Mouse (Mus musculus): Measurements from ENCODE around the gene P2rx6. TPM values are rescaled to one million over a fixed set of nuclear protein-coding genes. Genes with fewer than 3 reads are reported as not detected.
"Not testable (repeated sequence)": the region's sequence is repeated elsewhere in the genome, so short reads cannot be mapped to it uniquely, and the experiment has no call there.

Gene P2rx6
- total RNA-seq (2021): 1 to 10 TPM; 8.0 to 9.3 TPM
- long read RNA-seq, experiment 1, transcript P2rx6-201 (12 exons, 2,345 nt): major isoform, 7 of 10 reads
- long read RNA-seq, experiment 1, partial matches to known transcripts: 1 of 10 reads
- long read RNA-seq, experiment 1, other reads (novel, unspliced or antisense): 1 of 10 reads
- long read RNA-seq, experiment 2, transcript P2rx6-201 (12 exons, 2,345 nt): major isoform, 8 of 17 reads
- long read RNA-seq, experiment 2, partial matches to known transcripts: 6 of 17 reads
- long read RNA-seq, experiment 2, other reads (novel, unspliced or antisense): 2 of 17 reads

GRCm38 (mm10) chr16:17561751-17562208 lies at the start of gene P2rx6:
P2rx6 (plus strand) TSS chr16:17561885.
- peak; percentile 57 to 65 for DNase-seq
- intact Hi-C loops (cut with DNase I): no loop called here

- no peak for DNase-seq
- intact Hi-C loops (cut with DNase I): no loop called here
Observed at GRCm38 (mm10) chr16:17518910-17519309, 42.8 kb upstream of the P2rx6 start.

DNA sequence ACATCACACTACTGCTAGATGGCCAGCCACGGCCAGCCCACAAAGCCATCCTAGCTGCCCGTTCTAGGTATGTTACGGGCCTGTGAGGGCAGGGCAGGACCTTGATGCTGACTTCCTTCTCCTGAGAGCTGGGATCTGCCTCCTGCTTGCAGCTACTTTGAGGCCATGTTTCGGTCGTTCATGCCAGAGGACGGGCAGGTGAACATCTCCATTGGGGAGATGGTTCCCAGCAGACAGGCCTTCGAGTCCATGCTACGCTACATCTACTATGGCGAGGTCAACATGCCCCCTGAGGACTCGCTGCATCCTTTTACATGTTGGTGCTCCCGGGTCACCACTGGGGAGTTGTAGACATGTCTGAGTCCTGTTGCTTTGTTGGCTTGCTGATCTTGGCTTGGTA lies 37.5 kb upstream of the P2rx6 start:
- intact Hi-C loops (cut with DNase I): no loop called here
- no peak for DNase-seq

DNA sequence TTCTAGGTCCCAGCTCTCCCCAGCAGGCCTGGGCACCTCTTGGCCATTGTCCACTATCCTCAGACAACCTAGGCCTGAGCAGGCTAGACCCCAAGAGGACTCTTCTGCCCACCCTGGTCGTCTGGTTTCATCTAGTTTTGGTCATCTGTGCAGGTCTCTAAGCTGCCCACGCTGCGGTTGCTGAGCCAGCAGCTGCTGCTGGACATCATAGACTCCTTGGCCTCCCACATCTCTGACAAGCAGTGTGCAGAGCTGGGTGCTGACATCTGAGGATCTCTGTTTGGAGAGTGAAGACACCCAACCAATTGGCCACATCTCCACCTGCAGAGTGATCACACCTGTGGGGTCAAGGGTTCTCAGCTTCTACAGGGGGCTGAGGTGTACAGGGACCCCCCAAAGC lies 36.2 kb upstream of the P2rx6 start:
- intact Hi-C loops (cut with DNase I): no loop called here
- no peak for DNase-seq

GRCm38 (mm10) chr16:17526223-17526622 lies 35.5 kb upstream of the P2rx6 start:
- intact Hi-C loops (cut with DNase I): no loop called here
- no peak for DNase-seq

GRCm38 (mm10) chr16:17527606-17528005 lies 34.1 kb upstream of the P2rx6 start:
- no peak for DNase-seq
- intact Hi-C loops (cut with DNase I): no loop called here

GRCm38 (mm10) chr16:17528276-17528675 lies 33.4 kb upstream of the P2rx6 start:
- DNase-seq: no peak
- intact Hi-C loops (cut with DNase I): no loop called here

GRCm38 (mm10) chr16:17529981-17530586 lies 31.6 kb upstream of the P2rx6 start:
- no peak for DNase-seq
- intact Hi-C loops (cut with DNase I): no loop called here

GRCm38 (mm10) chr16:17530640-17531288 lies 30.9 kb upstream of the P2rx6 start, which contains the start of gene Thap7:
Thap7 (minus strand) TSS chr16:17531136.
- DNase-seq: peak; percentile 97
- intact Hi-C loops (cut with DNase I): no loop called here

- DNase-seq: no peak
Observed at GRCm38 (mm10) chr16:17532271-17532670, 29.4 kb upstream of the P2rx6 start.

GRCm38 (mm10) chr16:17532676-17533329 lies 28.9 kb upstream of the P2rx6 start:
- no peak for DNase-seq
- intact Hi-C loops (cut with DNase I): loop anchor here (2.0 kb wide), 1 partner anchor 128 kb away; the partner anchor contains the start of gene Snap29

More at GRCm38 (mm10) chr16:17532271-17532670, 29.4 kb upstream of the P2rx6 start:
- intact Hi-C loops (cut with DNase I): loop anchor here (2.0 kb wide), 1 partner anchor 127 kb away; the partner anchor contains the start of gene Snap29

DNA sequence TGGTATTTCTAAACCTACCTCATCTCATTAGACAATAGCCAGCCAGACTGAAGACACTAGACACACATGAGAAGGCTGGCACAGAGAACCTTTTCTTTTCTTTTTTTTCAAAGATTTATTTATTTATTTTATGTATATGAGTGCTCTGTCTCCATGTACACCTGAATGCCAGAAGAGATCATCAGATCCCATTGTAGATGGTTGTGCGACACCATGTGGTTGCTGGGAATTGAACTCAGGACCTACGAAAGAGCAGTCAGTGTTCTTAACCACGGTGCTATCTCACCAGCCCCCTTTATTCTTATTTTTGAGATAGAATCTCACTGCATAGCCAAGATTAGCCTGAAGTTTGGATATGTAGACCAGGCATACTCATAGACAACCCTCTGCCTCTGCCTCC lies 25.1 kb upstream of the P2rx6 start:
- intact Hi-C loops (cut with DNase I): no loop called here
- no peak for DNase-seq

- DNase-seq: no peak
- intact Hi-C loops (cut with DNase I): no loop called here
Observed at GRCm38 (mm10) chr16:17542632-17543031, 19.1 kb upstream of the P2rx6 start.

GRCm38 (mm10) chr16:17552837-17553236 lies 8.8 kb upstream of the P2rx6 start:
- no peak for DNase-seq
- intact Hi-C loops (cut with DNase I): no loop called here

- intact Hi-C loops (cut with DNase I): no loop called here
- DNase-seq: no peak
Observed at GRCm38 (mm10) chr16:17553910-17554685, 7.6 kb upstream of the P2rx6 start.

DNA sequence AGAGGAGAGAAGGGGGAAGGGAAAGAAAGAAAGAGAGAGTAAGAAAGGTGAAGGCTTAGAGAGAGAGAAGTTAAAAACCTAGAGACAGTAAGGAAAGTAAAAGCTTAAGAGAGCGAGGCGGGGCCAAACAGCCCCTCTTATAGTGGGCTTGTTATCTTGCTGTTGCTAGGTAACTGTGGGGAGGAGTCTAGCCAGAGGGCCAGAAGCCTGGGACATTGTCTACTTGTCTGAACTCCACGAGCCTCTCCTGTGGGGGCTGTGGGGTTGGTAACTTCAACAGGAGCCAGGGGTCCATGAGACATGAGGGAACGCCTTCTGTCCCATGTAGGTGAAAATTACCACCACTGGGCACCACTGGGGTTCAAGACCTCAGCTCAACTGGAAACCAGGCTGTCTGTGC lies 7.0 kb upstream of the P2rx6 start:
- DNase-seq; intact Hi-C loops (cut with DNase I): not testable (repeated sequence)

DNA sequence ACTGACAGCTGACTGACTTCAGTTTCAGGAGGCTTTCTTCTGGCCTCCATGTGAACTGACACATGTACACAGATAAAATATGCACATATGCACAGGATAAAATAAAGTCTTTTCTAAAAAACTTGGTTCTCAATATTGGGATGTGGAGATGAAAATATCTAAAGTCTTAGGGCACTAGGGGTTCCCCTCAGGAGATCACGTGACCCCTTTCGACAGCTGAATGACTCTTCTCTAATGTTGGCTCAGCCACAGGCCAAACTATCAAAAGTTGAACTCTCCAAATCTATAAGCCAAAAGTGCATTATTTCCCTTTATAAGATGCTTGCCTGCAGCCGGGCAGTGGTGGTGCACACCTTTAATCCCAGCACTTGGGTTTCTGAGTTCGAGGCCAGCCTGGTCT lies 5.5 kb upstream of the P2rx6 start:
- DNase-seq: no peak
- intact Hi-C loops (cut with DNase I): no loop called here

DNA sequence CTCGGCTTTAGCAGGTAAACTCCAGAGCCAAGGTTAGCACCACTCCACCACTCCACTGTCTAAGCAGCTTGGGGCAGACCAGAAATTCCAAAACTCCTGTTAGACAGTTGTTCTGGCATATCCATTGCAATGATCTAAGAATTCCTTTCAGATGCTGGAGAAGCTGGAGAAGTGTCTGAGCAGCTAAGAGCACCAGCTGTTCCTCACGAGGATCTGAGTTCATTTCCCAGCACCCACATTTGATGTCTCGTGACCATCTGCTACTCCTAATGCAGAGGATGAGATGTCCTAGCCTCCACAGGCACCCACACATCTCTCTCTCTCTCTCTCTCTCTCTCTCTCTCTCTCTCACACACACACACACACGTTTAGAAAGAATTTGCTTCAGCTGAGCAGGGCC lies 4.8 kb upstream of the P2rx6 start:
- no peak for DNase-seq
- intact Hi-C loops (cut with DNase I): no loop called here

GRCm38 (mm10) chr16:17557947-17558480 lies 3.7 kb upstream of the P2rx6 start:
- DNase-seq: peak; percentile 43 to 49
- intact Hi-C loops (cut with DNase I): no loop called here

GRCm38 (mm10) chr16:17558811-17559210 lies 2.9 kb upstream of the P2rx6 start:
- DNase-seq: no peak
- intact Hi-C loops (cut with DNase I): no loop called here

Measured in gastrocnemius, postnatal 36 days (tissue).